Mouse (Mus musculus): ENCODE measurements around the gene Ccl28. TPM values are rescaled to one million over a fixed set of nuclear protein-coding genes. Genes with fewer than 3 reads are reported as not detected.
"Not testable (repeated sequence)": the region's sequence is repeated elsewhere in the genome, so short reads cannot be mapped to it uniquely, and the experiment has no call there.

Gene Ccl28
- total RNA-seq, 4 experiments from 2014 or later, result 0.12 TPM; not detected in 3

DNA sequence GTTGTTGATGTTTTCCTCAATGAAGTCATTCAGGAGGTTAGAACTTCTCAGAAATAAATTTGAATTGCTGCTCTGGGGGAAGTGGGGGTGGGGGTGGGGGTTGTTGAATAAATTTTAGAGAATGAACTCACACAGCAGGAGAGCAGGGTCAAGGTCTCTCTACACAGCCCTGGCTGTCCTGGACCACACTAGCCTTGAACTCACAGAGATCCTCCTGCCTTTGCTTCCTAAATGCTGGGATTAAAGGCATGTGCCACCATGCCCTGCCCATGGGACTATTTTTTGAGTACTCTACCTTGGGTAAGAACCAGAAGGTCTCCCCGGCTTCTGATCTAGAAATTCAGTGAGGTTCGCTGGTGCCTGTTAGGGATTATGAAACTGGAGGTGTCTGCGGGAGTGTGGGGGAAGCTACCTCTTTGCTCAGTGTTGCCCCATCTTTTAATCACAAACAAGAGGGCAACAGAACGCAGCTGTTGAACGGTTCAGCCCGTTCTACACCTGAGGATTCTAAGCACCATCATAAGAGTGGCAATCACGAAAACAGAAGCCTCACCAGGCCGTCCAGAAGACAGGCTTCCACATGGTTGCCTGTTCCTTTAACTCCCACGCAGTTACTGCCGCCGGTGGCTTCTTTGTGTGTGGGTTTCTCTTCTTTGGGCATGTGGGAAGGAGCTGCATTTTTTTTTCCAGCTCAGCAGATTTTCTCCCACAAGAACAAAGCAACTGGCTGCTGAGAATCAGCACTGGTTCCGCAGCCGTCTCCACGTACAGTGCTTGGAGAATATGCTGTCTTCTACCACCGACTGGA, 25.5 kb downstream of the Ccl28 start:
- no peak for DNase-seq (ENCODE audit: low spot score)

DNA sequence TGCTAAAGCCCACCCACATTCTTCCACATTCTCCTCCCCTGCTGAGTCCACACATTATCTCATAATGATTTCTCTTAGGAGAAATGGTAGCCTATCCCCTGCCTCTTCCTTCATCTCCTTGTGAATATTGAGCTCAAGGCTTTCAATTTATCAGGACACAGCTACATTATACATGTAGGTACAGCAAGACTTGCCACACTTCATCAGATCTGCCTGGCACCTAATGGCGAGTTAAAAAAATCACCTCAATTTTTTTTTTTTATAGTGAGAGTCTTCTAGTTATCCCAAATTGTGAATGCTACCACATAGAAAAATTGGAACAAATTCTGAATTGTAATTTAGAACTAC, 26.1 kb downstream of the Ccl28 start:
- DNase-seq (ENCODE audit: low spot score), result no peak

DNA sequence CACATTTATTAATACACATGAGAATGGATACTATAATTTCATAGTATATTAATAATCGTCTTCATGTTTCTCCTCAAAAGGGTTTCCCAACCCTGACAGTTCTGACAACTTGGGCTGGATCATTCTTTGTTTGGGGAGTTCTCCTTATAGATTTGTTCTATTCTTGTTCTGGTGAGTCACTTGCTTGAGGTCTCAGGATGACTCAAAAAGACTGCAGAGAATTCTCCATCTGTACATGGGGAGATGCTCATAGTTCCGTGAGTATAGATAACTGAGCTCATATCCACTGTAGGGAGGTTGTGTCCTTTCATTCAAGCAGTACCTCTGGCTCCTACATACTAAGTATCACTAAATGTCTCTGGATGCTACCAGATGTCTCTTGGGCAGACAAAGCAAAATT, 31.1 kb downstream of the Ccl28 start:
- no peak for DNase-seq (ENCODE audit: low spot score)

DNA sequence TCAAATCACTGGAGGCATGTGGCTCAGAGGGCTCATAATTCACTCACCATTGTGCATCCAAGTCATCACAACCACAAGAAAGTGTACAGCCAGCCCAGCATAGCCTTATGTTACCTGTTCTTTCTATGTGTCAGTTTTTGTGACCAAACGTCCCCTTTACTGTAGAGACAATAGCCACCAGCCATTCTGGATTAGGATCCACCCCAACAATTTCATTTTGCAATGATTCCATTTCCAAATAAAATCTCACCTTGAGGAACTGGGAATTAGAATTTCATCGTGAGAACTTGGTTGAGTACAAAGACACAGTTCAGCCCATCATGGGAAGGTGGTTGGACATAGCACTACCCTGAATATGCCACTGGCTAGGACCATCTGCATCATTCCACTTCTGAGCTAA, 32.6 kb downstream of the Ccl28 start:
- no peak for DNase-seq (ENCODE audit: low spot score)

DNA sequence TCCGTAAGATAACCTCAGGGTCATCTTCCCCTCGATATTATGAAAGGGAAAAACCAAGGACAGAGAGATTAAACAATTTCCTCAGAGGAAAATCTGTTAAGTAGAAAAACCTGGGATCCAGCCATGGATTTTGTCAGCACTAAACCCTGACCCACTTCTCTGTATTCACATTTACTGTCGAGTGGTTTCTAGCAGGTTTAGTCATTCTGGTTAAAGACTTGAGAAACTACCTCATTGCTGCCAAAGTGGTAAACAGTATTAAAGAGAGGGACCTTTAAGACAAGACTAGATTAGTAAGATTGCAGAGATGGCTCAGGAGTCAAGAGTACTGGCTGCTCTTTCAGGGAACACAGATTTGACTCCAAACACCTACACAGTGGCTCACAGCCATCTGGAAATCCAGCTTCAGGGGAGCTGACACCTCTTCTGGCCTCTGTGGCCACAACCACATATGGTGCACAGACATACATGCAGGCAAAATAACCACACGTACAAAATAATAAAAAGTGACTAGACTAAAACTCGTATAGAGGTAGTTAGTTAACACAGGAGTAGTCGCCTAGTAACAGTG, 33.3 kb downstream of the Ccl28 start:
- DNase-seq (ENCODE audit: low spot score), result no peak

DNA sequence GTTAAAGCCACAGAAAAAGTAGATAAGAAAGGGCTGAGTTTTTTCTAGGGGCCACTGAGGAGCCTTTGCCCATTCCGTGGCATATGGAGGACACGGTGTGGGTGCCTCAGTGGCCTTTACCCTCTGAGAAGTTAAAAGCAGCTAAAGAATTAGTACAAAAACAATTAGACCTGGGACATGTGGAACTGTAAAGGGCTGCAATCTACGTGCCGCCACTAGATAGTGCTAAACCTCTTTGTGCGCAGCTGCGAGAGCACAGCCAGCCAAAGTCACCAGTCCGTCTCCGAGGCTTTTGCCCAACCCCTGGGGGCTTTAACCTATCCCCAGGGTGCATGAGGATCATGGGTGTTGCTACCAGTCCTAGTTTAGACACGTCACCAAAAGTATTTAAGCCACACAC, 37.8 kb downstream of the Ccl28 start:
- DNase-seq (ENCODE audit: low spot score), result not testable (repeated sequence)

DNA sequence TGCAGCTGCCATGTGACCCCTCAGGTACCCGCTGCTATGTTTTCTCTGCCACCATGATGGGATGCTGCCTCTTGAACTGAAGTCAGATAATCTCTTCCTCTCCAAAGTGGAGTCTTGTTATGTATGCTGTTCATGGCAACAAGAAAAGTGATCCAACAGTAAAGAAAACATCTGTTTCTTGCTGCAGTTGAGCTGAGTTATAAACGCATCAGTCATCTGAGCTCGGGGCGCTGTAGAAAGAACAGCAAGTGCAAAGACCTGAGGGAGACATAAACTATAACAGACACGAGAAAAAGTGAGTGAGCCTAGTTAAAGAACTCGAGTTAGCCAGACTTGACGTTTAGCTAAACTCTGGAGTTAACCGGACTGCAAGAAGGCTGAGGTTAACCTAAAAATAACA, 55.2 kb downstream of the Ccl28 start:
- no peak for DNase-seq (ENCODE audit: low spot score)

DNA sequence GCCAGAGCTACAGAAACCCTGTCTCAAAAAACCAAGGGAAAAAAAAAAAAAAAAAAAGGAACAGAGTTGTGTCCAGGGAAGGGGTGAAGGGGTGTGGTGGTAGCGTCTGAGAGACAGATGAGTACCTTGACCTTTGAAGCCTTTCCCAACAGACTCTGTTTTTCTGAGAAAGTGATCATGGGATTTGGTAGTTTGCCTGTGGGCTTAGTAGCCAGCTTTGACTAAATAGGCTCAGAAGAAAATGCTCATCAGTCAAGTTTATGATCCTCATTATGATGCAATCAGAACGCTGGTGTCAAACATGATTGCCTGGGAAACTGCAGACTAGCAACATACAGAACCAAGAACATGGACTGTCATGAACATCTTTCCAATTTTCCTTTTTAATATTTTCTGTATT, 56.1 kb downstream of the Ccl28 start:
- DNase-seq (ENCODE audit: low spot score), result no peak

DNA sequence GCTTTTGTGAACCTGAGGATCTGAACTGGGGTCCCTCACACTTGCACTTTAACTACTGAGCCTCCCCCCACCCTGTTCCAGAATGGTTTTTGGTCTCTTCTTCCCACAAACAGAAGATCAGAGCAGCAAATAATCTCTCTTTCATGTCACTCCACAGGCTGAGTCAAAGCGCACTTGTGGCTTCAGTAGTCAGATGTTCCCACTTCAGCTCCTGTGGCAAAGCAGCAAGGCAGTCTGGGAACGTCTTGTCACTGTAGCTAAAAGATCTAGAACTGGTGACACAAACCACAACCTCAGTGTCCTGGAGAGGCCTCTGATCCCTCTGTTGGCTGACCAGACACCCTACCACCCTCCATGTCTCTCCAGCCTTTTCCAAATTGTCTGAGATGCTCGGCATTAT, 57.5 kb downstream of the Ccl28 start:
- no peak for DNase-seq (ENCODE audit: low spot score)

DNA sequence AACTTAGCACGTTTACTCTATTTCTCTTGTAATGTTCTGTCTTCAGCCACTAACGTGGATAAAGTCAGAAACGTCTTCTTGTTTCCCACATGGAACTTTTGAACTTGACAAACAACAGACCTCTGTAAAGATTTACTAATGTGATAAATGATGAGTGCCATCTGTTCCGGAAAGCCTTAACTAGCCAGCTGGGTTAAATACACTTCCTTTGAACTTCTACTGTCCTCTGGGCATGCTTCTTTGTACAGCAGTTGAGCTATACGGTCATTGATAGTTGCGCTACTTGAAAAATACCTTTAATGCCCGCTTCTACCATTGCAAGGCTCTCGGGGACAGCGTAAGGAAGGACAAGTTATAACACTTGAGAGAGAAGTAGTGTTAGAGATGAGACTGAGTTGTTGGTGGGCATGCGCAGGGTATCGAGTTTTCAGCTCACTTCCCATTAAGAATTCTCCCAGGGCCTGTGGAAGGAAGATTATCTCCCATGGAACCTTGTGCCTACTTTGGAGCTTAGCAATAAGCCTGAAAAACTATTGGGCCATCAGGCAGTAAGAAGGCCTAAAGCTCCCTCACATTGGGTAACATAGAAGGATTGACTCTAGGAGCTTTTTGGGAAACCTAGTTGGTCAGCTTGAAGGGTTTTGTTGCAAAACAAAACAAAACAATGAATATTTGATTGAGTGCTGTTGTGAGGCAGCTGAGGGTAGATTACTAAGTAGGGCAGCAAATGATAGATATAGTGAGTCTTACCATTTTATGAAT, 61.0 kb downstream of the Ccl28 start:
- no peak for DNase-seq (ENCODE audit: low spot score)

DNA sequence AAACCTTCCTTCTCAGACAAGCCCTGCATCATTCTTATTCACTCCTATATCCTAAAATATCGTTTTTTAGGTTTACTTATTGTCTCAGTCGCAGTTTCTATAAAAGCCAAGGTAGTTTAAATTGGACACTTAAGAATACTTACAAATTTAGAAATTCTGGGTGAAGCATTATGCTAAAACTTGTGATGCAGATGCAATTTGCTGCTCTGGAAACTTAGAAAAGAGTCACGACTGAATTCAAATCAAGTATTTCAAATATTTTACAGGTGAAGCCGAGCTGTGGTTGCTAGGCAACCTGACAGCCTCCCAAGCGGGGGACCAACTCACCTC, 66.1 kb downstream of the Ccl28 start:
- no peak for DNase-seq (ENCODE audit: low spot score)

DNA sequence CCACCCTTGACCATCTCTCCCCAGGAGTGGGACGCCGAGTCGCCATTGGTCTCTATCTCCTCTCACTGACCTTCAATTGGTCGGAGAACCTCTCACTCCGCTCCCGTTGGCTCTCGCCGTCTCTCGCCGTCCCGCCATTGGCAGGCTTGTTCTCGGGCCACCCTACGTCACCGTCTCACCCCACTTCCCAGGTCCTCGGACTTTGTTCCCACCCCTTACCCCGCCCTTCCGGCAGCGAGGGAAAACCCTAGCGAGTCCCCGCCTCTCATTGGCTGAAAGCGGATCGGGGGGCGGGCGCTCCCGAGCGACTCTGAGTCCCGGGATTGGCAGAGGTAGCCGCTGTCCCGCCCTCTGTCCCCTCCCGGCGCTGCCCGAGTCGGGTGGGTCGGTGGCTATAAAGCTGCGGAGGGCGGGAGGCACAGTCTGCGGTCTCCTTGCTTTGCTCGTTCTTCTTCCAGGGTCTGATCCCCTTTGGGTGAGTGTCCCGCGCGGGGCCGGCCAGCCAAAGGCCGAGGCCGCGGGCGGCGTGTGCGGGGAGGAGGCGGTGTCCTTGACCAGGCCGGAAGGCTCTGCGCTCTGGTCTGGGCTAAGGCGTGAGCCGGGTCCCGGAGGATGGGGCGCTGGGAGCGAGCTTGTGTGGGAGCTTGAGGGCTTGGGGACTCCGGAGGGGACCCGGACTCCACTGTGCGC, 66.6 kb downstream of the Ccl28 start, which contains the start of gene Hmgcs1:
Gene Hmgcs1, plus strand, starts transcription at position 341 of the 690 bp plus-strand sequence.
- peak; percentile 99 for DNase-seq (ENCODE audit: low spot score)

DNA sequence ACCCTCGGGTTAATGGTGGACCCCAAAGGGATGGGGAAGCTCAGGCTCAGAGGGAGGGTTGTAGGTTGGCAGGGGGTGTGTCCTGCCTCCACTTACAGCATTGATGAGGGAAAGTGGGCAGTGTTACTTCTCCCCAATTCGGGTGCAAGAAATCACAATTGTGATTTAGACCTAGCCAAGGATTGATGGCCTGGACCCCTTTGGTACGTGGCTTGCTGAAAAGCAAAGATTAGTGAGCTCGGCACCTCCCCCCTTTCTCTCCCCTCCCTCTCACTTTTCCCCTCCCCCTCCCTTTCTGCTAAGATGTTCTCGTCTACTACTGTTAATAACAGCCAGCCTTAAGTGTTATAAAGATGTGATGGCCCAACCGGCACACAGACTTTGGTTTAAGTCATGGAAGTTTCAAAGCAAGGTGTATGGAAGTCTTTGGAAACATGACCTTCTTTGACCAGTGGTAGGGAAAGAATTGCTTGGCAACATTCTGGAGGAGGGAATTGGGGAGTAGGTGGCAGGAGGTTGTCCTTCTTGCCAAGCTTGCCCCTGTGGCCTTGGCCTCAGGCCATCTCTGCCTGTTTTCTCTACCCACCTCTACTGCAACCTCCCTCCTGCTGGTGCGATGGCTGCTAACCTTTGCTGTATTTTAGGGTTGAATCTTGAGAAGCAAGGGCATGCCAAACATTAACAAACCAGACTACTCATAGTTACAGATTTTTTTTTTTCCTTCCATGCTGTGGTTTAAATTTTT, 67.4 kb downstream of the Ccl28 start:
- no peak for DNase-seq (ENCODE audit: low spot score)

DNA sequence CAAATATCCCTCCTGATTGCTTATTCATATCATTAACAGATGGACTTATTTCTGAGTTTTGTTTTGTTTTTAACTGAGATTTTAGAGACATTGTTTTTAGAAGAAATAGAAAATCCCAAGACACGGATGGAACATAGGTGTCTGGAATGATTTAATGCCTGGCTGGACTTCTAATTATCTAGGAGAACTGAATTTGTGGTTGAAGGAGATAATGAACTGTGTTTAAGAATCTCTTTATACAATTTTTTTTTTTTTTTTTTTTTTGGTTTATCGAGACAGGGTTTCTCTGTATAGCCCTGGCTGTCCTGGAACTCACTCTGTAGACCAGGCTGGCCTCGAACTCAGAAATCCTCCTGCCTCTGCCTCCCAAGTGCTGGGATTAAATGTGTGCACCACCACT, 68.3 kb downstream of the Ccl28 start:
- not testable (repeated sequence) for DNase-seq (ENCODE audit: low spot score)

DNA sequence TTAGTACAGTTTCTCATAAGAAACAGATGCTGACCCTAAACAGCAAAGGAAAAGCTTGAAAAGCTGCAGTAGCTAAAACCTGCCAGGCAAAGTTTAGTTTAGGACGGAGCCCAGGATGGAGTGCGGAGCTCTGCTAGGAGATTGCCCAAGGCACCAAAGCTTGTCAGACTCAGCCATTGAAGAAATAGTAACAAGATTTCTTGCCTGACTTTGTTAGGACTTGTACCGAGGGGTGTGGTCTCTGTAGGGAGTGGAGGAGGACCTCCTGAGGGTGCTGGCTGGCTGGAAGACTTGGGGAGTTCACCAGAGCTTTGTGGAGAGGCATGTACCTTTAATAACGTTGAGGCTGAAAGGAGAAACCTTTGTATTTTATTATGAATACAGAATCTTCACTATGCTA, 72.1 kb downstream of the Ccl28 start:
- no peak for DNase-seq (ENCODE audit: low spot score)

DNA sequence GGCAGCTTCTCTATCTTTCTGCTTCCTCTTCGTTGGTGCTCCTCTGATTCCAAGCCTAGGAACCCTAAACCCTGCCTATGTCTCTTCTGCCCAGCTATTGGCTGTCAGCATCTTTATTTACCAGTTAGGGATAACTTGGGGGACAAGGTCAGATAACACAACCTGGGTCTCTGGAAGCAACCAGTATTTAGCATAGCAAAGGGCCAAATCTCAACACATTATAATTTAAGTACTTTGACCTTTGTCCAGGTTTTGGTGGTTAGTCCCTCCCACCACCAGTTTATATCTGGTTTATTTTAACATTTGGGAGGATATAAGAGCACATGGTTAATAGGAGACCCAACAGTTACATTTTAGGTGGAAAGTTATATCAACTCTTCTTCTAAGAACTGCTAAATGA, 72.9 kb downstream of the Ccl28 start:
- DNase-seq (ENCODE audit: low spot score), result no peak

DNA sequence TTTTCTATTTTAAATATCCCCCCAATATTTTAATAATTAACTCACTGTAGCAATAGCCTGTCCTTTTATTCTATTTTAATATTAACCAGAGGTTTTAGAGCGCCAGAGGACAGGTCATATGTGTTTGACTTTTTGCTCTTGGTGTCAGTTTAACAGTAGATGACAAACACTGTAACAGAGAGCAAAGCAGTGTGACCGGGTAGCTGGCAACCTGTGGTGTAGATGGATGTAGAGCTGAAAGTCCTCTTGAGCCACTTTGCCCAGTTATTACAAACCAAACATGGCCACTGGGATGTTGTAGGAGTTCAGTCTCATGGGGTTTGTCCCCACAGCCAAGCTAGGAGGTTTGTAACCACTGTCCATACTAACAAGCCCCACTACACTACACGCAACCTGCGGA, 74.8 kb downstream of the Ccl28 start:
- no peak for DNase-seq (ENCODE audit: low spot score)

Measured in heart, adult 8-10 months (tissue).